17 mouse cellular contexts compared by ENCODE assay signal in the genomic region with DNA sequence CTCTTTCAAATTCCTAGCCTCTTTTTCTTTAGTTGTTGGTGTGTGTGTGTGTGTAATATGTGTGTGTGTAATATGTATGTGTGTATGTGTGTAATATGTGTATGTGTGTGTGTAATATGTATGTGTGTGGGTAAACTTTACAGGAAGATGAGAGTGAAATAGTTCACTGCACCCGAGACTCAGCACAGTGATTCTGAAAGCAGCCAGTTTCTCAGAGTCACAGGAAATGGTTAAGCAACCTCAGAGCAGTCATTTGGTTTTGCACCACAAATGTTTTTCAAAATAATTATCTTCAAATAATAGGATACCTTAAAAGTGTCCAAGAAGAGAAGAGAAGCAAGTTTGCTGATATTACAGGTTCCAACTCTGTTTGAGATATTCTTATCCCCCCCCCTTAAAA. TPM values are rescaled to one million over a fixed set of nuclear protein-coding genes. Genes with fewer than 3 reads are reported as not detected.
A peak's percentile ranks its signal among the peaks of the same experiment; 100 is the strongest.
DNase-seq lines count a peak whose midpoint lies in the region; ATAC-seq and TF ChIP-seq lines count a peak whose summit lies in the region.
"Had no signal": no experiment of that assay in that cellular context is flagged by ENCODE, and none has a peak within 500 bp of the region (broad histone marks: within the 10 kb centered on the region; RNA-seq: fewer than 3 reads in every experiment).

No protein-coding gene starts in this region.

- no peak overlapping the region for H3K9ac ChIP-seq in heart, adult 2 months (ENCODE audit: low read depth, low read length)
- no peak overlapping the region for H3K9ac ChIP-seq in heart, embryonic 11.5 days (ENCODE audit: low read depth, low read length)
- no peak overlapping the region for H3K9ac ChIP-seq in CH12.LX (ENCODE audit: insufficient read depth, low read depth)
- no peak overlapping the region for H3K9ac ChIP-seq in limb, embryonic 15.5 days
- H3K9ac ChIP-seq in hindbrain, embryonic 14.5 days, result no peak overlapping the region
- H3K9ac ChIP-seq: liver, embryonic 15.5 days; midbrain, embryonic 13.5 days had no signal

- TF ChIP-seq EP300 in heart, adult 2 months (IDR thresholded peaks at IDR 0.05; ENCODE audit: insufficient read depth, low read depth, low read length), result no peak
- peak; percentile 94 for TF ChIP-seq EP300 in CH12.LX (IDR thresholded peaks at IDR 0.05; ENCODE audit: low read length)

- in situ Hi-C loops in CH12.LX (cut with MboI; ENCODE audit: low pct_ligation_motif_present, low pct_unique_long_range_greater_than_20kb, low sequenced_read_pairs), result no loop called here

- no peak for ATAC-seq in heart, embryonic 11.5 days (replicated peaks; ENCODE audit: insufficient number of reproducible peaks, low FRiP score, low TSS enrichment)
- no peak for ATAC-seq in limb, embryonic 15.5 days (ENCODE audit: insufficient number of reproducible peaks, low FRiP score, low TSS enrichment, low read depth)
- ATAC-seq in hindbrain, embryonic 14.5 days (ENCODE audit: low FRiP score), result no peak
- ATAC-seq: intestine, embryonic 16.5 days; midbrain, embryonic 13.5 days had no signal

- H3K4me2 ChIP-seq in heart, embryonic 11.5 days, result no peak overlapping the region
- H3K4me2 ChIP-seq in CH12.LX (ENCODE audit: insufficient read depth, low read depth, poor library complexity, severe bottlenecking), result no peak overlapping the region; the same call in 1 of the 2 replicates
- no peak overlapping the region for H3K4me2 ChIP-seq in limb, embryonic 15.5 days
- H3K4me2 ChIP-seq in hindbrain, embryonic 14.5 days (replicated peaks), result no peak overlapping the region
- H3K4me2 ChIP-seq: liver, embryonic 15.5 days; midbrain, embryonic 13.5 days had no signal

- H3K27ac ChIP-seq in heart, adult 2 months, result peak overlapping the region; percentile 57
- H3K27ac ChIP-seq in heart, embryonic 11.5 days (ENCODE audit: low read depth, low read length), result no peak overlapping the region
- H3K27ac ChIP-seq in CH12.LX (ENCODE audit: insufficient read depth, low read depth), result no peak overlapping the region
- 0 out of 2 replicates have a peak overlapping the region, but pooled peaks have one; percentile 27 for H3K27ac ChIP-seq in limb, embryonic 15.5 days
- no peak overlapping the region for H3K27ac ChIP-seq in hindbrain, embryonic 14.5 days
- H3K27ac ChIP-seq: liver, embryonic 15.5 days; midbrain, embryonic 13.5 days had no signal

- intact Hi-C loops in heart, adult 2 months (cut with DNase I), result no loop called here

- peaks cover 39% of the 10 kb centered on the region for H3K36me3 ChIP-seq in heart, adult 2 months (ENCODE audit: control insufficient read depth, insufficient read depth, low read length)
- H3K36me3 ChIP-seq in heart, embryonic 11.5 days (ENCODE audit: control insufficient read depth, insufficient read depth, low read length), result no peaks in the 10 kb centered on the region
- peaks cover 0 to 13% of the 10 kb centered on the region in 2 experiments for H3K36me3 ChIP-seq in CH12.LX (replicated peaks in 1 of 2; ENCODE audit: control insufficient read depth in 1 of 2, insufficient read depth in 1 of 2, low read length in 1 of 2)
- H3K36me3 ChIP-seq in limb, embryonic 15.5 days, result no peaks in the 10 kb centered on the region
- H3K36me3 ChIP-seq in hindbrain, embryonic 14.5 days (replicated peaks; ENCODE audit: control insufficient read depth, insufficient read depth), result no peaks in the 10 kb centered on the region
- H3K36me3 ChIP-seq: liver, embryonic 15.5 days; midbrain, embryonic 13.5 days had no signal

- H3K79me2 ChIP-seq in heart, adult 2 months (replicated peaks; ENCODE audit: control insufficient read depth, insufficient read depth, low read length), result peaks cover 9% of the 10 kb centered on the region
- H3K79me2 ChIP-seq in CH12.LX (replicated peaks; ENCODE audit: control insufficient read depth, extremely low read depth, insufficient read depth, poor library complexity, severe bottlenecking), result peaks cover 70% of the 10 kb centered on the region

- no peak for TF ChIP-seq CTCF in heart, adult 2 months (IDR thresholded peaks at IDR 0.05)
- TF ChIP-seq CTCF in CH12.LX (conservative IDR thresholded peaks at IDR 0.05 in 1 of 2, IDR thresholded peaks at IDR 0.05 in 1 of 2; ENCODE audit: low read depth in 2 of 2, low read length in 2 of 2), result no peak

- dilution Hi-C loops in CH12.LX (cut with MboI; ENCODE audit: extremely low pct_ligation_motif_present, extremely low pct_unique_long_range_greater_than_20kb, low sequenced_read_pairs), result no loop called here

- peaks cover 23% of the 10 kb centered on the region for H3K4me1 ChIP-seq in heart, adult 2 months (ENCODE audit: control insufficient read depth, insufficient read depth, low read length)
- H3K4me1 ChIP-seq in heart, embryonic 11.5 days (ENCODE audit: control insufficient read depth, insufficient read depth, low read length), result peaks cover 21% of the 10 kb centered on the region
- peaks cover 6 to 83% of the 10 kb centered on the region in 2 experiments for H3K4me1 ChIP-seq in CH12.LX (ENCODE audit: control insufficient read depth in 1 of 2, insufficient read depth in 2 of 2)
- peaks cover 8% of the 10 kb centered on the region for H3K4me1 ChIP-seq in limb, embryonic 15.5 days
- H3K4me1 ChIP-seq in hindbrain, embryonic 14.5 days (replicated peaks; ENCODE audit: control insufficient read depth, insufficient read depth, low read length), result no peaks in the 10 kb centered on the region; the same call in 1 of the 2 replicates

- no peak overlapping the region for H3K4me3 ChIP-seq in heart, adult 2 months
- no peak overlapping the region for H3K4me3 ChIP-seq in heart, embryonic 11.5 days (ENCODE audit: low read depth, low read length)
- H3K4me3 ChIP-seq in CH12.LX (replicated peaks in 1 of 3; ENCODE audit: low read depth in 2 of 3, low read length in 2 of 3, poor library complexity in 1 of 3), result no peak overlapping the region
- no peak overlapping the region for H3K4me3 ChIP-seq in limb, embryonic 15.5 days
- H3K4me3 ChIP-seq in hindbrain, embryonic 14.5 days (replicated peaks; ENCODE audit: low read length), result no peak overlapping the region
- H3K4me3 ChIP-seq: liver, embryonic 15.5 days; midbrain, embryonic 13.5 days had no signal

- DNase-seq in heart, adult 2 months, result no peak
- DNase-seq in 3T3-L1 (ENCODE audit: low read depth, low spot score) (peak; percentile 36), CH12.LX (ENCODE audit: extremely low read depth) (peak; percentile 79), MN1 (ENCODE audit: low spot score) (no peak)
- no peak for DNase-seq in cerebellum, adult 8-10 months
- DNase-seq in hindbrain, embryonic 14.5 days (ENCODE audit: low spot score), result no peak
- DNase-seq: cerebellum, adult 18-20 months; embryo, embryonic 11 days; heart, adult 11 months; heart, postnatal 36 days; right cerebral cortex, adult 18-20 months; thymus, adult 2 months had no signal

- H3K27me3 ChIP-seq in heart, adult 2 months (ENCODE audit: control insufficient read depth, insufficient read depth, low read length), result no peaks in the 10 kb centered on the region
- no peaks in the 10 kb centered on the region for H3K27me3 ChIP-seq in heart, embryonic 11.5 days (ENCODE audit: control insufficient read depth, insufficient read depth, low read length)
- H3K27me3 ChIP-seq in CH12.LX (replicated peaks), result no peaks in the 10 kb centered on the region
- H3K27me3 ChIP-seq in limb, embryonic 15.5 days, result no peaks in the 10 kb centered on the region
- H3K27me3 ChIP-seq in hindbrain, embryonic 14.5 days (ENCODE audit: control insufficient read depth, insufficient read depth, low read length), result no peaks in the 10 kb centered on the region
- H3K27me3 ChIP-seq: liver, embryonic 15.5 days; midbrain, embryonic 13.5 days had no signal

- TF ChIP-seq POLR2A in heart, adult 2 months (IDR thresholded peaks at IDR 0.05; ENCODE audit: insufficient read depth, low read depth, low read length), result no peak
- TF ChIP-seq POLR2A in CH12.LX (IDR thresholded peaks at IDR 0.05; ENCODE audit: low read depth, low read length), result no peak

- no peak; the same call in 1 of the 2 replicates for TF ChIP-seq RAD21 in CH12.LX (IDR thresholded peaks at IDR 0.05; ENCODE audit: low read depth, low read length)

- 0% methylated on average over 1 of the region's 1 CpGs for WGBS in heart, adult 2 months
- 78% methylated on average over 1 of the region's 1 CpGs for WGBS in heart, embryonic 11.5 days (ENCODE audit: insufficient replicate concordance)
- WGBS in limb, embryonic 15.5 days, result 52% methylated on average over 1 of the region's 1 CpGs
- WGBS in hindbrain, embryonic 14.5 days, result 87% methylated on average over 1 of the region's 1 CpGs

- H3K9me3 ChIP-seq in heart, embryonic 11.5 days (replicated peaks; ENCODE audit: control insufficient read depth, low read length), result no peaks in the 10 kb centered on the region
- H3K9me3 ChIP-seq in CH12.LX (replicated peaks; ENCODE audit: low read length), result no peaks in the 10 kb centered on the region
- H3K9me3 ChIP-seq in limb, embryonic 15.5 days, result no peaks in the 10 kb centered on the region
- no peaks in the 10 kb centered on the region for H3K9me3 ChIP-seq in hindbrain, embryonic 14.5 days (ENCODE audit: control insufficient read depth, low read length)
- H3K9me3 ChIP-seq: liver, embryonic 15.5 days; midbrain, embryonic 13.5 days had no signal

TF ChIP-seq in CH12.LX, 34 proteins besides CTCF, POLR2A, EP300 and RAD21 (continues in another document):
- TF ChIP-seq RCOR1 (conservative IDR thresholded peaks at IDR 0.05; ENCODE audit: low read depth, low read length), result 0 out of 2 replicates have a peak, but pooled peaks have one; percentile 45
- no peak for TF ChIP-seq HCFC1 (IDR thresholded peaks at IDR 0.05; ENCODE audit: low read depth, low read length)
- no peak for TF ChIP-seq NELFE (IDR thresholded peaks at IDR 0.05; ENCODE audit: low read depth, low read length)
- no peak; the same call in 1 of the 2 replicates for TF ChIP-seq ELF1 (IDR thresholded peaks at IDR 0.05; ENCODE audit: low read depth, low read length)
- peak; percentile 92 for TF ChIP-seq IRF4 (IDR thresholded peaks at IDR 0.05; ENCODE audit: low read depth, low read length)
- TF ChIP-seq MAFK (IDR thresholded peaks at IDR 0.05; ENCODE audit: insufficient replicate concordance, low read length), result peak; percentile 71; the same call in 1 of the 2 replicates
- TF ChIP-seq E2F4 (IDR thresholded peaks at IDR 0.05; ENCODE audit: insufficient replicate concordance, low read depth, low read length), result no peak
- TF ChIP-seq USF1 (IDR thresholded peaks at IDR 0.05; ENCODE audit: low read depth, low read length), result no peak
- TF ChIP-seq MXI1 (IDR thresholded peaks at IDR 0.05; ENCODE audit: low read depth, low read length), result no peak
- peak; percentile 44; the same call in 1 of the 2 replicates for TF ChIP-seq MYC (IDR thresholded peaks at IDR 0.05; ENCODE audit: low read depth, low read length)

RNA-seq across cellular contexts. Expression of gene Lnpep, which starts 24.8 kb away (rescaled TPM):
- 100 to 1,000 TPM; 139 to 184 TPM for total RNA-seq in heart, adult 2 months (2021)
- polyA plus RNA-seq in heart, adult 2 months (2012; rRNA removed), result 17.5 and 41.0 TPM in 2 replicates
- polyA plus RNA-seq in heart, embryonic 11.5 days (2014; fragmentation: Nextera tagmentation; extraction: Ambion mirVana), result 8.9 and 12.7 TPM in 2 replicates
- total RNA-seq in CH12.LX (2012; rRNA removed) (34.6 and 36.5 TPM in 2 replicates), CH12.LX (2014; rRNA removed) (33.6 and 36.6 TPM in 2 replicates)
- 19.1 and 40.8 TPM in 2 replicates for polyA plus RNA-seq in CH12.LX (2012; ENCODE audit: insufficient read length, low read depth)
- 9.7 and 10.8 TPM in 2 replicates for polyA plus RNA-seq in limb, embryonic 15.5 days (2015; fragmentation: Nextera tagmentation; extraction: Ambion mirVana)
- polyA plus RNA-seq in hindbrain, embryonic 14.5 days (2014; fragmentation: Nextera tagmentation; extraction: Ambion mirVana), result 8.1 and 9.6 TPM in 2 replicates

Comparison
In these comparisons a context has a peak if more than half of its experiments do, and no peak if none do; other contexts are left out.
1. H3K27ac ChIP-seq: peak in heart, adult 2 months (single experiment) and limb, embryonic 15.5 days (single experiment); none in heart, embryonic 11.5 days (single experiment), CH12.LX (single experiment) and hindbrain, embryonic 14.5 days (single experiment).
2. DNase-seq: peak in 3T3-L1 (single experiment) and CH12.LX (single experiment); none in heart, adult 2 months (0 of 2), MN1 (single experiment), cerebellum, adult 8-10 months (single experiment) and hindbrain, embryonic 14.5 days (single experiment).